Mouse (Mus musculus): ENCODE results near the gene Baz1b.

DNA sequence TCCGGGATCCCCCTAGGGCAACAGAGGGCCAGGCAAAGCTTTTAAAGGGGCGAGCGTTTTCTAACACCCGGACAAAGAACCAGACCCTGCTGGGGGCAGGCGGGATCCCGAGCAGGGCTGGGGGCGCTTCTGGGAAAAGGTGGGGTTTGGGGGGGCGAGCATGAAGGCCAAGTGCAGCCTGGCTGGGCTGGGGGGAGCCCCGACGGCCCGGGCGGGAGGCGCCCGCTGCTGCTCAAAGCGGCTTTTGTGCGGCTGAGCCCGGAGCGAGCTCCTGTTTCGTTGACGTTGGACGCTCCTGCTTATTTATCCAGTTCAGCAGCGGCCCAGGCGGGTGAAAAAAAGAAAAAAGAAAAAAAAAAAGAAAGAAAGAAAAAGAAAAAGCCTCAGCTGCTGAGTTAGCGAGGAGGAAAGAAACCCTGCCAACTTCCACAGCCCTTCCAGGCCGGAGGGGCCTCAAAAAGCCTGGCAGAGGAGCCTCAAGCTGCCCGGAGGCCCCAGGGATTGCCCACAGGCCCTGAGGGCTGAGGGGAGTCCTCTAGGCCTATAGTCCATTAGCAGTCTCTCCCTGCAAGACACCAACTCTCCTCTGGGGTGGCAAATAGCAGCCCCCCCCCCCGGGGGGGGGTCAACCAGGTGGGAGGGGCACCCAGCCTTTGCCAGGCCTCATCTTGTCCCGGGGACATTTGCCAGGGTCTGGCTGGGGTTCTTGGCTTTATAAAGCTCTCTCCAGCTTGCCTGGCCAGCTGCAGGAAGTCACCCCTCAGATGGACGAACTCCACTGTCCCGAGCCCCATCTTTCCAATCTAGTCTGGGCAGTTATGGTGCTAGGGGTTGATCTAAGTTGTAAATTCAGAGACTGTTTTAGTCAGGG, 71.5 kb downstream of the Baz1b start:
- no peak for TF ChIP-seq EP300 (IDR thresholded peaks at IDR 0.05; ENCODE audit: low read depth)
- no peak for TF ChIP-seq CTCF (IDR thresholded peaks at IDR 0.05; ENCODE audit: low read depth)
